Mouse (Mus musculus) B cell, adult 2 months (primary cell): ENCODE results near the gene Imp3.

Source experiments
- DNase-seq, 2 experiments: peaks; one replicate each; pipeline ENCODE4 v3.0.0; 2022

Imp3 gene

DNA sequence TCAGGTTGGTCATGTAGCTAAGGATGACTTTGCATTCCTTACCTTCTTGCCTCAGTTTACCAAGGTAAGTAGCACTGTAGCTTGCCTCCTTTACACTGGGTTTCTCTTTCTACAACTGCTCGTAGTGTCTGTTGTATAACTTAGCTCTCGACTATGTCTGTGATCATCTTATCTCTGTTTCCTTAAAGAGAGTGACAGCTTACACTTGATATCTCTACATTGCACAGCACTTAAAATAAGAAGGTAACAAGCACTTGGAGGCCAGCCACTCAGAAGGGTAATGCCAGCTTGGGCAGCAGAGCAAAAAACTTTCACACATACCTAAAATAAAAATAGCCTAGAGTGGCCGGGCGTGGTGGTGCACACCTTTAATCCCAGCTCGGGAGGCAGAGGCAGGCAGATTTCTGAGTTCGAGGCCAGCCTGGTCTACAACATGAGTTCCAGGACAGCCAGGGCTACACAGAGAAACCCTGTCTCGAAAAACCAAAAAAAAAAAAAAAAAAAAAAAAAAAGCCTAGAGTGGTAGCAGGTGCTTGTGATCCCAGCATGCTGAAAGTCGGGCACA, 36.8 kb downstream of the Imp3 start:
- DNase-seq, result no peak

DNA sequence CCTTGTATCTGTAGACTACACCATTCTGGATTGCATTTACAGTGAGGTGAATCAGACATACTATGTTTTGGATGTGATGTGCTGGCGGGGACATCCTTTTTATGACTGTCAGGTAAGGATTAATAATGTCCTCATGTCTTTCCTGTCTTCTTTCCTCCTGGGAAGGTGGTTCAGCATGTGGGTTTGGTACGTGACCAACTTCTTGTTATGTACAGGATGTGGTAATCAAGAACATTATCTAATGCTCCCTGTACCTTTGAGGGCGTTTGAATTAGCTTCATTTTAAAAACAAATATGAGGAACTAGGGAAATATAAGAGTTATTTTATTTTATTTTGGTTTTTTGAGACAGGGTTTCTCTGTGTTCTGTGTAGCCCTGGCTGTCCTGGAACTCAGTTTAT, 37.9 kb downstream of the Imp3 start:
- no peak for DNase-seq

DNA sequence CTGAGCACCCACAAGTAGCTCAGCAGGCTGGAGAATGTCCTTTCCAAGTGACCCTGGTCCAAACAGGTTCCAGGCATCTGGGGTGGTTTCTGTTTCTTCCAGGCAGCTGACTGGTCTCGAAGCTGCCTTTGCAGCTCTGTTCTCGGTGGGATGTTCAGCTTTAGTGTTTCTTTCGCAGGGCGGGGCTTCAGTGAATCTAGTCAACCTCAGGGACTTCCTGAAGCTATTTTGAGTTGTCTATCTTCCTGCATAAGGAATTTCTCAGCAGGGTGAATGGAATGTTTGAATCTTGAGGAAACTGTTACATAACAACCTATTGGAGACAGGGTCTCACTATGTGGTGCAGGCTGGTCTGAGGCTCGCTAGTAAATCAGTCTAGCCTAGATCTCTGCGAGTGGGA, 42.9 kb downstream of the Imp3 start:
- DNase-seq, result no peak

GRCm38 (mm10) chr9:56981502-56981901, 44.2 kb downstream of the Imp3 start:
- DNase-seq, result no peak
